Mouse (Mus musculus) heart, adult 2 months (tissue): ENCODE data around the gene Cuta. TPM values are rescaled to one million over a fixed set of nuclear protein-coding genes. Genes with fewer than 3 reads are reported as not detected.

Source experiments
- DNase-seq, 2 experiments: peaks; one replicate each; pipeline ENCODE4 v3.0.0; 2021
- H3K27ac ChIP-seq: fragments of 200-600 bp; 2 replicates; pipeline ENCODE4 v1.8.1; 2022
- H3K27me3 ChIP-seq: fragments of 200-500 bp; 2 replicates; pipeline ENCODE4 v1.6.1; 2012; ENCODE audit warnings: mild to moderate bottlenecking, low read length, inconsistent platforms, mixed read lengths; ENCODE audit not compliant: control insufficient read depth, insufficient read depth
- H3K36me3 ChIP-seq: fragments of 200-500 bp; 2 replicates; pipeline ENCODE4 v1.6.1; 2012; ENCODE audit warnings: low read length, inconsistent platforms; ENCODE audit not compliant: control insufficient read depth, insufficient read depth
- H3K4me1 ChIP-seq: fragments of 200-500 bp; 2 replicates; pipeline ENCODE4 v1.6.1; 2011; ENCODE audit warnings: low read length; ENCODE audit not compliant: control insufficient read depth, insufficient read depth
- H3K4me3 ChIP-seq: fragments of 200-600 bp; 2 replicates; pipeline ENCODE4 v1.8.1; 2022
- H3K79me2 ChIP-seq: fragments of 200-500 bp; replicated peaks from 2 replicates; pipeline ENCODE4 v1.6.1; 2012; ENCODE audit warnings: mild to moderate bottlenecking, inconsistent platforms, low read length, moderate library complexity, mixed read lengths; ENCODE audit not compliant: control insufficient read depth, insufficient read depth
- H3K9ac ChIP-seq: fragments of 200-500 bp; 2 replicates; pipeline ENCODE4 v1.6.1; 2012; ENCODE audit warnings: low read depth, mild to moderate bottlenecking, control low read depth, inconsistent platforms, low read length, mixed read lengths
- CTCF ChIP-seq: fragments of 200-600 bp; IDR thresholded peaks from 2 replicates; pipeline ENCODE4 v1.8.1; 2022; ENCODE audit warnings: antibody characterized with exemption, mild to moderate bottlenecking, moderate library complexity
- EP300 ChIP-seq: fragments of 200-500 bp; IDR thresholded peaks from 2 replicates; pipeline ENCODE4 v1.6.1; 2011; ENCODE audit warnings: low read depth, low read length, control low read depth; ENCODE audit not compliant: insufficient read depth
- POLR2A ChIP-seq: fragments of 200-500 bp; IDR thresholded peaks from 2 replicates; pipeline ENCODE4 v1.6.1; 2011; ENCODE audit warnings: mild to moderate bottlenecking, low read depth, low read length, control low read depth; ENCODE audit not compliant: insufficient read depth
- WGBS: fragments of 180-500 bp; shearing (Covaris S2); methylation state at CpG from one replicate; pipeline ENCODE4 v1.1.7; 2018; 5-methylcytosine and 5-hydroxymethylcytosine counted together
- intact Hi-C: fragments of 180-260 bp; cut with DNase I; formaldehyde crosslinking; loops from one replicate; pipeline ENCODE4 v1.15.1; 2025
- polyA plus RNA-seq: library from polyadenylated mRNA; depleted of rRNA; stranded (reverse); fragments of >200 nt; gene quantifications from 2 replicates; pipeline ENCODE4 v1.2.3, GENCODE M21; 2012
- total RNA-seq, 2 experiments: library from RNA; stranded (reverse); gene quantifications; 2 replicates each; pipeline ENCODE4 v1.2.3; 2021

The Cuta gene
- total and polyA plus RNA-seq, 3 experiments: 78.6 to 96.6 (median 94.2) TPM

DNA sequence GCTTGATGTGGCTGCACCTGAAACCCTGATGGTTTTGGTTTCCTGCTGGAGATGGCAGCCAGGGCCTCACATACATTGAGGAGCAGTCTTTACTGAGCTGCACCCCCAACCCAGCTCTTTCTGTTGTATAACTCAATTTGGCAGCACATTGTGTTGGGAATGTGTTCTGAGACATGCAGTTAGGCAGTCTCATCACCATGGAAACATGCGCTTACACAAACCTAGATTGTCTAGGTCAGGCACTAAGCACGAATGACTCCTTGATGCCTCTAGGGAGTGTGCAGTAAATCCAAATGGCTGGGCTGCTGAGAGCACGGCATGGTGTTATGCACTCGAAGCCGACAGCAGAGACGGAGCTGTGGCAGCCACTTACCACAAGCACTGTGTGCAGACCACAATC, 45.0 kb downstream of the Cuta start:
- Histone ChIP-seq H3K9ac (no peak overlapping the region), H3K27ac (no peak overlapping the region), H3K4me3 (no peak overlapping the region), H3K4me1 (peaks cover 6% of the 10 kb centered on the region), H3K27me3 (no peaks in the 10 kb centered on the region), H3K36me3 (no peaks in the 10 kb centered on the region), H3K79me2 (no peaks in the 10 kb centered on the region)
- WGBS: 76% methylated on average over 6 of the region's 6 CpGs
- TF ChIP-seq EP300: no peak
- no peak for TF ChIP-seq POLR2A
- TF ChIP-seq CTCF: no peak
- no peak for DNase-seq
- intact Hi-C loops: no loop called here

DNA sequence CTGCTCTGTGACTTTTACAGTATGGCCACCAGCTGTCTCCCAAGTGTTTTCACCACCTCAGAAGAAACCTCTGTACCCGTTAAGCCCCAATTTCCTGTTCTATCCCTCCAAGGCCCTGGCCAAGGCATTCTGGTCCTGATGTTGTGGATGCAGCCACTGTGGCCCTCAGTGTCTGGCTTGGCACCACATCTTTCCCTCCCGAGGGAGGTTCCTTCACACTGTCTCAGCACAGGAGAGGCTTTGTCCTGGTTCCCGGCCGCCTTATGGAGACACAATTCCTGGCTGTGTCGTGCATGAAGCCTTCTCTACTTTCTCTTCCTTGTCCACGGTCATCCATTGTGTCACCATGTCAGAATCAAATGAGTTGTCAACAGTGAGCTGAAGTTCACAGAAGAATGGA, 45.9 kb downstream of the Cuta start:
- H3K27me3 ChIP-seq: no peaks in the 10 kb centered on the region
- H3K4me1 ChIP-seq: peaks cover 6% of the 10 kb centered on the region
- H3K4me3 ChIP-seq: no peak overlapping the region
- no peak overlapping the region for H3K9ac ChIP-seq
- no peak for TF ChIP-seq CTCF
- TF ChIP-seq POLR2A: no peak
- TF ChIP-seq EP300: no peak
- H3K36me3 ChIP-seq: no peaks in the 10 kb centered on the region
- no peaks in the 10 kb centered on the region for H3K79me2 ChIP-seq
- DNase-seq: no peak
- intact Hi-C loops: no loop called here
- H3K27ac ChIP-seq: peak overlapping the region; percentile 79
- 52% methylated on average over 6 of the region's 6 CpGs for WGBS

DNA sequence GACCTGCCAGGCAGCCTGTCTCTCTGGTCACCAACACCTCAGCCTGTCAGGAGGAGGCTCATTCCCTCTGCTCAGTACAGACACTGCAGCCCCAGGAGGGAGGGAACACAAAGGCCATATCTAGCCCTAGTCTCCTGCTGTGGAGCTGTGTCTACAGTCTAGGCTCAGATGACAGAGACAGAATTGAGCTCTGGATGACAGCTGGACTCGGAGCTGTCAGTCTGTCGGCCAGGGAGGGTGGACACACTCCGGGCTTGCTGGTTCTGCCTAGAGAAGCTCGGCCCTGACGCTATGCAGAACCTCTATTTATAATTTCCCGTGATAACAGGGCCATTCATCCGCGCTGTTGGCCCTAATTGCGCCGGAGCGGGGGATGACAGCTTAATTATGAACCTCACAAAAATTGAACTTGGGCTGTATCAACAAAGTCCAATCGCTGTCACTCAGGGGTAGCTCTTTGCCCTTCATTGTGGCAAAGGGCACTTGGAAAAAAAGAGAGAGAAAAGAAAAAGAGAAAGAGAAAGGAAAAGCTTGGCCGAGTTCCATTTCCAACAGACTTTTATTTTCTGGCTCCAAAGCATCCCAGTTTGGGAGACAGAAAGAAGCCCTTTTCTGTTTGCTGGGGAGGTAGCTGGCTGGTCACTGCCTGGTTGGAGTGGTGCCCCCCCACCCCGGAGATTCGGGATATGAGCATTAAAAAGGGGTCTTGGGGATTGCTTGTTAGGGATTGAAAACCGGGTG, 46.6 kb downstream of the Cuta start:
- Histone ChIP-seq H3K4me3 (peak overlapping the region; percentile 37), H3K9ac (peak overlapping the region; percentile 15), H3K4me1 (peaks cover 6% of the 10 kb centered on the region), H3K27me3 (no peaks in the 10 kb centered on the region), H3K27ac (peak overlapping the region; percentile 79), H3K36me3 (no peaks in the 10 kb centered on the region), H3K79me2 (no peaks in the 10 kb centered on the region)
- TF ChIP-seq EP300: peak; percentile 69
- TF ChIP-seq POLR2A: peak; percentile 55
- TF ChIP-seq CTCF: no peak
- 20% methylated on average over 16 of the region's 16 CpGs for WGBS
- intact Hi-C loops: no loop called here
- DNase-seq: peak; percentile 50 to 72

DNA sequence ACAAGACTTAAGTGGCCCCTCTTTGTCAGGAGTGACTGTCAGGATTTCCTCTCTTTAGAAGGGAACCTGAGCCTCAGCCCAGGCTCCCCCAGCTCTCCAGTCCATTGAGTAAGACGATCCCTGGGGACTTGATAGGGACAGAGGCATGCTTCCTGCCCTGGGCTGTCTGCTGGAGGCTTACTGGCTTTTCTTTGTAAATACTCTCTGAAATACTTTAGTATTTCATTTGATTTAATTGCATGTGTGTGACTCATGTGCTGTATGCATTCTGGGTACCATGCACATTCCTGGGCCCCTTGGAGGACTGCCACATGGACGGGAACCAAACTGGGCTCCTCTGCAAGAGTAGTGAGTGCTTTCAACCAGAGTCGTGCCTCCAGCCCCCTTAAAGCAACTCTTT, 51.4 kb downstream of the Cuta start:
- DNase-seq: no peak

DNA sequence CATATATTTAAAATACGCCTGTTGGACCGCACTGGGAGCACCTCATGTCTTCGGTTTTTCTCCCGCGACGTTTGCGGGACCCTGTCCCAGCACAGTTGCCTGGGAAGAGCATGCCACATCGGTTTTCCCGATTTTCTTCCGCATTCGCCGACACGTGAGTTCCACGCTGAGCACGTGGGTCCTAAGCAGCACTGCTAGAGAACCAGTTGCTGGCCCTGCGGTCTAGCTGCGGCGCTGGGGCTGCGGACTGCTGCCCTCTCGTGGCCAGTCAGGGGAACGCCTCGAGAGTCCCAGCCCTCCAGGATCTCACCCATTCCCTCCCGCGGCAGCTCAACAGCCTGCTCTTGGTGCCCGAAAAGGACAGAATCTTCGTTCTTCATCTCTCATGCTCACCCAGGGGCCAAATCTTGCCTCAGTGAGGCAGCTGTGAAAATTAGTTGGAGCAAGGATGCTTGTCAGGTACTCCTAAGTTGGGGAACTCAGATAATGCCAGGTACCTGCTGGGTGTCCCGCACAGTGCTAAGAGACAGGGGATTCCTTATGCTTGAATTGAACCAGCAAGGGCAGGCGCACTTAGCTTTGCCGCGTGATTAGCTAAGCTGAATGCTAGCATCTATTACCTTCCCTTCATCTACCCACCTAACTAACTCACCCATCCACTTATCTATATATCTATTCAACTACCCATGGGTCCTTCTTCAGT, 53.2 kb downstream of the Cuta start:
- Histone ChIP-seq H3K4me3 (peak overlapping the region; percentile 55), H3K4me1 (peaks cover 7% of the 10 kb centered on the region), H3K36me3 (no peaks in the 10 kb centered on the region), H3K27ac (peak overlapping the region; percentile 65), H3K79me2 (no peaks in the 10 kb centered on the region), H3K27me3 (no peaks in the 10 kb centered on the region), H3K9ac (peak overlapping the region; percentile 58)
- 7% methylated on average over 30 of the region's 30 CpGs for WGBS
- TF ChIP-seq POLR2A (peak; percentile 49), CTCF (peak; percentile 100; the same call in 1 of the 2 replicates), EP300 (peak; percentile 95)
- peak; percentile 87 to 90 for DNase-seq
- intact Hi-C loops: loop anchor here (1.0 to 5.0 kb wide), 5 partner anchors 61 to 424 kb away; partner anchors contain the start of gene Atp6v0e

More for the DNA sequence above, 51.4 kb downstream of the Cuta start:
- H3K4me1 ChIP-seq: peaks cover 10% of the 10 kb centered on the region
- no peak overlapping the region for H3K9ac ChIP-seq
- H3K4me3 ChIP-seq: no peak overlapping the region
- WGBS: 7% methylated on average over 3 of the region's 3 CpGs
- H3K27me3 ChIP-seq: no peaks in the 10 kb centered on the region
- no peak overlapping the region for H3K27ac ChIP-seq
- H3K36me3 ChIP-seq: no peaks in the 10 kb centered on the region
- no peaks in the 10 kb centered on the region for H3K79me2 ChIP-seq
- intact Hi-C loops: loop anchor here (2.0 to 5.0 kb wide), 4 partner anchors 59 to 426 kb away; partner anchors contain the start of gene Atp6v0e
- TF ChIP-seq POLR2A (no peak), EP300 (no peak), CTCF (no peak)
